Mouse (Mus musculus): ENCODE data around the gene Hivep3.

DNA sequence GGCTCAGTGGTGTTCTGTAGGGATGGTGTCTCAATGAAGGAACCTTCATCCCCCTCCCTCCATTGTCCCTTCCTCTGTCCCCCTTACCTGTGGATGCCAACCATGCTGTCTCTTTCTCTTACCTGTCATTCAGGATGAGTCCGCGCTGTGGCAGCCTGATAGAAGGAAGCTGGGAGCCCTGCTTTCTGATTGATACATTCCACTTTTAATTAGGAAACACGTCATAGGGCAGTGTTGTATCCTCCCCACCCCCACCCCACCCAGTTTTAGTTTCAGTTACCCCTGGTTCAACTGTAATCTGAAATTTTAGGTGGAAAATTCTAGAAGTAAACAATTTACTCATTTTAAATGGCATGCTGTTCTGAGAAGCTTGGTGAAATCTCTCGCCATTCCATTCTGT is 173.5 kb downstream of the Hivep3 start:
- TF ChIP-seq CTCF (IDR thresholded peaks at IDR 0.05; ENCODE audit: low read depth, low read length), result no peak
- TF ChIP-seq POLR2A (IDR thresholded peaks at IDR 0.05; ENCODE audit: extremely low read depth, insufficient read depth, low read length), result no peak
